ENCODE assay signal across 17 mouse cellular contexts in genomic region chr15:27145860-27146259, GRCm38 (mm10).
"Had no signal": no experiment of that assay in that cellular context is flagged by ENCODE, and none has a peak within 500 bp of the region (broad histone marks: within the 10 kb centered on the region; RNA-seq: fewer than 3 reads in every experiment).

No protein-coding gene starts in this region.

- H3K9me3 ChIP-seq: limb, embryonic 13.5 days; midbrain, embryonic 10.5 days; stomach, embryonic 15.5 days had no signal

- H3K4me1 ChIP-seq: midbrain, embryonic 10.5 days; stomach, embryonic 15.5 days had no signal

- H3K27me3 ChIP-seq: limb, embryonic 13.5 days; stomach, embryonic 15.5 days had no signal

- H3K27ac ChIP-seq: layer of hippocampus, adult 2 months; limb, embryonic 13.5 days; liver, embryonic 14.5 days; midbrain, embryonic 10.5 days; stomach, embryonic 15.5 days had no signal

- H3K4me2 ChIP-seq: limb, embryonic 13.5 days; stomach, embryonic 15.5 days had no signal

- H3K9ac ChIP-seq: limb, embryonic 13.5 days; liver, embryonic 14.5 days; stomach, embryonic 15.5 days had no signal

- H3K4me3 ChIP-seq: layer of hippocampus, adult 2 months; limb, embryonic 13.5 days; midbrain, embryonic 10.5 days; myocyte; stomach, embryonic 15.5 days had no signal

- H3K36me3 ChIP-seq: limb, embryonic 13.5 days; midbrain, embryonic 10.5 days; stomach, embryonic 15.5 days had no signal

- DNase-seq: kidney, postnatal 10 days; kidney, postnatal 4 days; left cerebral cortex, postnatal 4 days; lung, adult 18-20 months; lung, postnatal 36 days; retina, postnatal 1 day; right cerebral cortex, postnatal 4 days; spleen, adult 18-20 months; thymus, adult 2 months; thymus, postnatal 25 days had no signal

- ATAC-seq: lung, postnatal 0 days had no signal
